Mouse (Mus musculus) lung, embryonic 16.5 days (tissue): ENCODE data around the gene Ints12. TPM values are rescaled to one million over a fixed set of nuclear protein-coding genes. Genes with fewer than 3 reads are reported as not detected.

ENCODE experiments used
- ATAC-seq: fragments of 200-750 bp; cut with Nextera tagmentation; 2 replicates; pipeline ENCODE4 v1.8.0; 2017; ENCODE audit warnings: low read depth, mild to moderate bottlenecking, moderate library complexity
- H3K27ac ChIP-seq: fragments of 300-500 bp; sonication (generic); 2 replicates; pipeline ENCODE4 v1.5.1; 2014; ENCODE audit warnings: mild to moderate bottlenecking, control low read depth, low read length
- H3K27me3 ChIP-seq: fragments of 300-500 bp; sonication (generic); 2 replicates; pipeline ENCODE4 v1.6.1; 2014; ENCODE audit warnings: low read depth, low read length, mixed read lengths; ENCODE audit not compliant: control insufficient read depth, insufficient read depth
- H3K36me3 ChIP-seq: fragments of 300-500 bp; sonication (generic); 2 replicates; pipeline ENCODE4 v1.6.1; 2014; ENCODE audit warnings: low read length; ENCODE audit not compliant: control insufficient read depth, insufficient read depth
- H3K4me1 ChIP-seq: fragments of 300-500 bp; sonication (generic); replicated peaks from 2 replicates; pipeline ENCODE4 v1.6.1; 2014; ENCODE audit warnings: low read length, mixed read lengths; ENCODE audit not compliant: control insufficient read depth, insufficient read depth
- H3K4me2 ChIP-seq: fragments of 300-500 bp; sonication (generic); 2 replicates; pipeline ENCODE4 v1.6.1; 2014; ENCODE audit warnings: low read depth, low read length, control low read depth
- H3K4me3 ChIP-seq: fragments of 300-500 bp; sonication (generic); 2 replicates; pipeline ENCODE4 v1.5.1; 2014; ENCODE audit warnings: mild to moderate bottlenecking, low read length, control low read depth
- H3K9ac ChIP-seq: fragments of 300-500 bp; sonication (generic); 2 replicates; pipeline ENCODE4 v1.6.1; 2014; ENCODE audit warnings: low read length, control low read depth
- H3K9me3 ChIP-seq: fragments of 300-500 bp; sonication (generic); 2 replicates; pipeline ENCODE4 v1.6.1; 2016; ENCODE audit warnings: low read length; ENCODE audit not compliant: control insufficient read depth
- WGBS: fragments of 180-500 bp; shearing (Covaris S2); extraction: QIAGEN DNeasy Blood & Tissue Kit; methylation state at CpG from one replicate; pipeline ENCODE4 v1.1.7; 2014; 5-methylcytosine and 5-hydroxymethylcytosine counted together
- polyA plus RNA-seq: library from polyadenylated mRNA; unstranded; fragments of >200 nt; fragmentation: Nextera tagmentation; extraction: Ambion mirVana; gene quantifications from 2 replicates; pipeline ENCODE4 v1.2.1, GENCODE M21; 2015

Gene Ints12
- polyA plus RNA-seq, result 20.5 and 24.3 TPM in 2 replicates

DNA sequence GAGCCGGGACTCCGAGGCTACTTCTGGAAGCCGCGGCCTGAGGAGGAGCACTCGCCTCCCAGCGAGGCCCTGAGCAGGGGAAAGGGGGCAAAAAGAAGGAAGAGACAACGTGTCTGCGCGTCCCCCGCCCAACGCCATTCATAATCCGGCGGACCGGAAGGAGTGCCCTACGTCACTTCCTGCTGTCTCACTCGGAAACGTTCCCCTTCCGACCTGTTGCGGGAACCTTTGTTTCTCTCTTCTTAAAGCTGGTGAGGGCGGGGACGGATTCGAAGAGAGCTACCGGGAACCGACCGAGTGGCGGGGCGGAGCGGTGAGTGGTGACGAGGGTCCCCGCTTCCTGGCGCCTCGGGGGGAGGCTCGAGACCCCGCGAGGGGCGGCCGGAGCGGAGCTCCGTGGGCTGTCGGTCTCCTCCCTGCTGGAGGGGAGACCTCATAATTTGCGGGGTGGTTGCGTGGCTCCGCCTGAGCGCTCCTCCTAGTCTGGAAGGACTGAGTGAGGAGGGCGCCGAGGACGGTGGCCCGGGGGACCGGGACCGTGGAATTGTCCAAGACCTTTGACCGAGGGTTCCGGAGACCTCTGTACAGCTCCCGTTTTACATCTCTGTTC, at the start of gene Ints12, which contains the start of gene Gstcd:
Gene Ints12, plus strand, starts transcription at position 177 of the 610 bp plus-strand sequence.
Gene Gstcd, minus strand, starts transcription at position 370 of the 610 bp plus-strand sequence.
- Histone ChIP-seq H3K9ac (peak within 1 kb of the TSS; percentile 99), H3K27me3 (no peaks in the 10 kb centered on the region), H3K9me3 (no peaks in the 10 kb centered on the region), H3K4me2 (peak within 1 kb of the TSS; percentile 78), H3K27ac (peak within 1 kb of the TSS; percentile 99), H3K36me3 (no peaks in the 10 kb centered on the region; the same call in 1 of the 2 replicates), H3K4me3 (peak within 1 kb of the TSS; percentile 95), H3K4me1 (peaks cover 15% of the 10 kb centered on the region)
- peak; percentile 97 for ATAC-seq
- WGBS, result under 1% methylated on average over 52 of the region's 53 CpGs

DNA sequence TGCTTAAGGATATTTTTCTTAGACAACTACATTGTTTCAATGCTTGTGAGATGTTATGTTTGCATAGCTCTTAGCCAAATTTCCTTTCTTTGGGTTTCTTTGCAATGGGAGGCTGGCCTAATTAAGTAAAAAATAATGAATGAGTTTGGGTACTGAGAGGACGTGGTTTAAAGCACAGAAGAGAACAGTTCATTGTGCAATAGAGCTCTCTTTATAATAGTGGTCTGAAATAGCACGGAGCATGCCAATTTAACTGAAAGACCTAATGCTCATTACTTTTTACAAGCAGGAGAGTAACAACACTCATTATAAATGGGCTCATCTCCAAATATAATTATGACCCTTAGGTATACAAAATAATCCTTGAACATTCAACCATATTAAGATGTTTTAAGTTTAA, 39.6 kb upstream of the Ints12 start:
- Histone ChIP-seq H3K4me1 (0 out of 2 replicates have a peak, but pooled peaks cover 2% of the 10 kb centered on the region), H3K4me3 (no peak overlapping the region), H3K27ac (no peak overlapping the region), H3K4me2 (no peak overlapping the region), H3K36me3 (peaks cover 3% of the 10 kb centered on the region; the same call in 1 of the 2 replicates), H3K9me3 (no peaks in the 10 kb centered on the region), H3K27me3 (no peaks in the 10 kb centered on the region), H3K9ac (no peak overlapping the region)
- ATAC-seq, result peak; percentile 90
- WGBS, result 52% methylated on average over 2 of the region's 2 CpGs

DNA sequence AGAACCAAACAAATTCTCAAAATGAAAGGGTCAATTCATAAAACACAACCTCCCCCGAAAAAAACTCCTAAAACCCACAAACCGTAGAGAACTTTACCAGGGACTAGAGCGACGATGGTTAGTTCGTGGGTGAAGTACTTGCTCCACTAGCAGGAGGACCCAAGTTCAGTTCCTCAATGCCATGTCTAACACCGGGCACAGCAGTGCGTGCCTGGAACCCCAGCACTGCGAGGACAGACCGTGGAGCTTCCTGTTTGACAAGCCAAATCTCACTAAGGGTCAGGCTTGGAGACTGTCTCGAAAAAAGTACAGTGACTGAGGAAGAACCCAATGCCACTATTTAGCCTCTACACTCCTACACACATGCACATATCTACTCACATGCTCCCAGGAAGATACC, 16.1 kb upstream of the Ints12 start:
- Histone ChIP-seq H3K9ac (no peak overlapping the region), H3K4me3 (no peak overlapping the region), H3K36me3 (peaks cover 6% of the 10 kb centered on the region; the same call in 1 of the 2 replicates), H3K4me2 (no peak overlapping the region), H3K9me3 (no peaks in the 10 kb centered on the region), H3K4me1 (no peaks in the 10 kb centered on the region), H3K27ac (no peak overlapping the region), H3K27me3 (no peaks in the 10 kb centered on the region)
- ATAC-seq, result no peak
- 87% methylated on average over 10 of the region's 10 CpGs for WGBS

DNA sequence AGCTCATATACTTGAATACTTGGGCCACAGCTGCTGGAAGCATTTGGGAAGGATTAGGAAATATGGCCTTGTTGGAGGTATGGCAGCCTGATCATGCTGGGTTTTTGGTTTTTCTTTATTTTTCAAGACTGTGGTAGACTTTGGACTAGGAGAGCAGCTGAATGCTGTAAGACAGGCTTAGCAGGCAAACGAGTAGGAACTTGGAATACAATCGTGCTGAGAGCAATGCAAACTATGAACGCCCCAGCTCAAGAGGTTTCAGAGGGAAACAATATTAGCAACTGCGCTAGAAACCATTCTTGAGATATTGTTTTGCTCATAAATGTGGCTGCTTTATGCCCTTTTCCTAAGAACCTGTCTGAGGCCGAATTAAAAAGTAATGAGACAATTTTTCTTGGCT, 8.9 kb upstream of the Ints12 start:
- H3K27me3 ChIP-seq, result no peaks in the 10 kb centered on the region
- H3K9me3 ChIP-seq, result no peaks in the 10 kb centered on the region
- no peak overlapping the region for H3K9ac ChIP-seq
- H3K36me3 ChIP-seq, result peaks cover 17% of the 10 kb centered on the region
- no peak overlapping the region for H3K4me2 ChIP-seq
- 77% methylated on average over 5 of the region's 5 CpGs for WGBS
- no peak for ATAC-seq
- no peak overlapping the region for H3K4me3 ChIP-seq
- H3K27ac ChIP-seq, result no peak overlapping the region
- no peaks in the 10 kb centered on the region for H3K4me1 ChIP-seq

DNA sequence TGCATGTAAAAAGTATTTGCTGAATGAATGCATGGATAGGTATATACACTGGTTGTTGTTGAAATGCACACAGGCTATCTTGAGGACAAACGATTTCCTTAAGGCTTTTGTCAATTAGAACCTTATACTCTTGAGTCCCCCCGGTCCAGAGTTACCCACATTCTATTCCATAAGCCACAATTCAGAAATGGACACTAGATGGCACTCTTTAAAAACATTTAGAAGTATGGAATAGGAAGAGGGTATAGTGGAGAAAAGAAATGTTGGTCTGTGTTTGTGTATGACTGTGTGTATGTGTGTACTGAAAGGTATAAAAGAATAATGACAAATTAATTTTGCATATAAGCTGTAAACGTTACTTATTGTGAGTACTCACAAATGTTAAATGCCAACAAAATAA, 5.8 kb upstream of the Ints12 start:
- H3K4me2 ChIP-seq, result no peak overlapping the region
- peaks cover 15% of the 10 kb centered on the region for H3K36me3 ChIP-seq
- peaks cover 4% of the 10 kb centered on the region; the same call in 1 of the 2 replicates for H3K4me1 ChIP-seq
- no peaks in the 10 kb centered on the region for H3K9me3 ChIP-seq
- H3K9ac ChIP-seq, result no peak overlapping the region
- H3K4me3 ChIP-seq, result no peak overlapping the region
- WGBS, result 60% methylated on average over 3 of the region's 3 CpGs
- peak; percentile 62 for ATAC-seq
- no peak overlapping the region for H3K27ac ChIP-seq
- no peaks in the 10 kb centered on the region for H3K27me3 ChIP-seq

DNA sequence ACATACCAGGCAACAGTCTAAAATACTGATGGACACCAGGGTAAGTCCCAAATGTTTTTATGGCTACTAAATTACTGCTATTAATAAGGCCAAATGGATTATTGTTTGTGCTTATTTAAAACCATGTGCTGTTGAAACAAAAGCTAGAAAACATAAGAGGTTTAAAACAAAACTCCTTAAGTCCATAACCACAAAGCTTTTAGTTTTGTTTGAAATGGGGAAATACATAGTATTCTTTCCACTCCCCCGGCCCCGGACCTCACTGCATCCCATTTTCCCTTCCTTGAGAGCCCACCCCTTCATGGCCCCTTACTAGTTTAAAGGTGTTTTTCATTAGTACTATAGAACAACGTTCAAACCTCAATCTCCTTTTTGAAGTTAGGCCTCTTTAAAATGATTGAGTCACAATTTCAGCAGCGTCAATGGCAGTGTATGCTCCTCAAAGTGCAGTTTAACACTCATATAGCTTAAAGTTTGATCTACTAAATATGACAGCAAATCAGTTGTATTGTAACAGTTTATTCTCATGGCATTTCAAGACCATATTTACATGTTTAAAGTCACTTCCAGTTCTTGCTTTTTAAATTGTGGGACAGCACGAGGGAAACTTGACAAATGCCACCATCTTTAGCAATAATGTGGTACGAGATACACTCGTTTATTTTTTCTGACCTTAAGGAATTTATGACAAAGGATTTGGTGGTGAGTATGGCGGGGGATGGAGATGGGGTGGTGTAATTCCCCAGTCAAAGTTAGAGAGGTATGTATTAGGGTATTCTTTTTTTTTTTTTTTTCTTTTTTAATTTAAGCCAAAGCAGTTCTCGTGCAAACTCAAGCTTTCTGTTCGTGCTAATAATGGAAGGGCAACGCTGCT, 1.2 kb upstream of the Ints12 start:
- H3K4me2 ChIP-seq, result peak overlapping the region; percentile 78
- no peak for ATAC-seq

DNA sequence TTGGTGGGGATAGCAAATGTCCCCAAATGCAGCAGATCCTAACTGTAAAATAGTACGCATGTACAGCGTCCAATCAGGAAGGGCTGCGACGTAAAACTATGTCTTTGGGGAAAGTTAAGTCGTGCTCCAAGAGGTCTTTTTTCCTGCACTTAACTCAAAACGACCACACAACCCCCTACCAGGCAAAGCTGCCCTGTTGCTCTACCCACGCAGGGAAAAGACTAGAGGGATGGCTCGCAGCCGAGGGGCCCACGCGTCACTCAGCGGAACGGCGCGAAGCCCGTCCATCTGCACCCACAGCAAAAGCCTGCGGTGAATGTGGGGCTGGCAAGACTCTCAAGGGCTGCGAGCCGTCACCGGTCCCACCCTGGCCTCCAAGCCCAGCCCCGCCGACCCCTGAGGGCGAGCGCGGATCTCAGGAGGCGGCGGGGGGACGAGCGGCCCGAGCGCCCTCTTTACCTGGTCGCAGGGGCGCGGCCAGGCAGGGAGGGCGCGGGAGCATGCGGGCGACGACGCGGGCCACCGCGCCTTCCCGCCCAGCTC, 448 bp upstream of the Ints12 start:
- Histone ChIP-seq H3K27me3 (no peaks in the 10 kb centered on the region), H3K4me2 (peak overlapping the region; percentile 78), H3K9ac (peak overlapping the region; percentile 99), H3K9me3 (no peaks in the 10 kb centered on the region), H3K4me1 (peaks cover 15% of the 10 kb centered on the region), H3K4me3 (peak overlapping the region; percentile 95), H3K36me3 (no peaks in the 10 kb centered on the region), H3K27ac (peak overlapping the region; percentile 99)
- WGBS, result under 1% methylated on average over 44 of the region's 44 CpGs
- peak; percentile 82 for ATAC-seq

More for the DNA sequence above, 1.2 kb upstream of the Ints12 start:
- Histone ChIP-seq H3K36me3 (no peaks in the 10 kb centered on the region), H3K27ac (peak overlapping the region; percentile 99), H3K27me3 (no peaks in the 10 kb centered on the region), H3K9me3 (no peaks in the 10 kb centered on the region), H3K9ac (peak overlapping the region; percentile 99), H3K4me1 (peaks cover 15% of the 10 kb centered on the region), H3K4me3 (peak overlapping the region; percentile 95)
- WGBS, result 4% methylated on average over 11 of the region's 11 CpGs

DNA sequence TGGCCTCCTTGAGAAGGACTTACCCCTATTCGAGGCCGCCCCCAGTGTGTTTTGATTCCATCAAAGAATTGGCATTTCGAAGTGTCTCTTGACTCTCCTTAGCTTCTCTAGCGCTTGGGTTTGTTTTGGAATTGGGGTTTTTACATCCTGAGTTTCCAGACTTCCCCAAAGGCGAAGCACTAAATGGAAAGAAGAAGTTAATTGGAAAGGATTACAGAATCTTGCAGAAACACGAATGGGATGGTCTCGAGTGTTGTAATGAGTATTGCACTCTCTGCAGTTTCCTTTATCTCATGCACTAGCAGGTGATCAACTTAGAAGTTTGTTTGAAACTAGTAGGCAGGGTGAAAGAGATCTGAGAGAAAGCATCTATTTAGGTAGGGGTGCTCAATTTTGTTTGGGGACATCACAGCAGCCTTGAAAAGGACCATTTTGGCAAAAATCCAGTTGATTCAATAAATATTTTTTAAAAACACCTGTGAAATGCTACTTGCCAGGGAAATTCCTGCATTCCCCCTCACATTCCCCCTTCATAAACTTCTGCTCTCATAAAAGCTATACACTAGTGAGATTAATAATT, 724 bp downstream of the Ints12 start:
- WGBS, result under 1% methylated on average over 7 of the region's 7 CpGs
- Histone ChIP-seq H3K9ac (peak overlapping the region; percentile 99), H3K36me3 (no peaks in the 10 kb centered on the region; the same call in 1 of the 2 replicates), H3K4me1 (peaks cover 15% of the 10 kb centered on the region), H3K4me3 (peak overlapping the region; percentile 95), H3K4me2 (peak overlapping the region; percentile 64), H3K27ac (peak overlapping the region; percentile 99), H3K9me3 (no peaks in the 10 kb centered on the region), H3K27me3 (no peaks in the 10 kb centered on the region)
- no peak for ATAC-seq
